Mouse (Mus musculus) cerebellum, adult (tissue): ENCODE results near the gene Grifin.

Experiments used
- ATAC-seq: cut with Nextera tagmentation; 2 replicates; pipeline ENCODE4 v1.9.2; 2017; ENCODE audit warnings: mild to moderate bottlenecking, moderate library complexity, mixed read lengths; ENCODE audit not compliant: insufficient number of reproducible peaks, low FRiP score, low TSS enrichment

Grifin gene

DNA sequence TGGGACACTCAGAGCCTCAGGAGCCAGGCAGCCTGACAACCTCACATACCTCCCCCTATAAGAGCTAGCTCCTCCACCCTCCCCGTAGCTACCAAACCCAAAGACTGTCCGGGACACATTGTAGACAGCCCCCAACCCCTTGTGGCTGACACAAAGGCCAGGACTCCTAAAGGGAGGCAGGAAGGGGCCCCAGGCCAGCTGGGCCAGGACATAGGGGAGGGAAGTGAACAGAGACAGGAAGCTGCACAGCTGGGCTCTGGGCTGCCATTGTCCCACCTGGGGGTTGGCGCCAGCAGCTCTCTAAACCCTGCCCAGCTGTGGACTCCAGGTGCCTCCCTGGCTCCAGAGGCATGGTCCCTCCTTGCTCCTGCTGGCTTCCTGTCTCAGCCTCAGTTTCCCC is 8.0 kb downstream of the Grifin start:
- no peak for ATAC-seq

DNA sequence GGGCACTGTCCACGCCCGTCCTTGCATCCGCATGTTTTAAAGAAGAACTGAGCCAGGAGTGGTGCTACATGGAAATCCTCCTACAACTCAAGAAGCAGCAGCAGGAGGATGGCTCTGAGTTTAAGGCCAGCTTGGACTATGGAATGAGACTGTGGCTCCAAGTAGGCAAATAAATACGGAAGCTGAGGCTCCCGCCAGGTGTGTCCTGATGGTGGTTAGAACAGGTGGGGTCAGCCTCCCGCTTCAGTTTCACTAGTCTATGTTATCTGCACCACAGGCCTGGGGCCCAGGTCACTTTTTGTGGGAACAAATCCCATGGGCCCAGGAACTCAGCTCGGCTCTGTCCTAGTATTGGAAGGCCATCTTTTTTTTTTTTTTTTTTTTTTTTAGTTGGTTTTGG is 11.2 kb downstream of the Grifin start:
- ATAC-seq = no peak

DNA sequence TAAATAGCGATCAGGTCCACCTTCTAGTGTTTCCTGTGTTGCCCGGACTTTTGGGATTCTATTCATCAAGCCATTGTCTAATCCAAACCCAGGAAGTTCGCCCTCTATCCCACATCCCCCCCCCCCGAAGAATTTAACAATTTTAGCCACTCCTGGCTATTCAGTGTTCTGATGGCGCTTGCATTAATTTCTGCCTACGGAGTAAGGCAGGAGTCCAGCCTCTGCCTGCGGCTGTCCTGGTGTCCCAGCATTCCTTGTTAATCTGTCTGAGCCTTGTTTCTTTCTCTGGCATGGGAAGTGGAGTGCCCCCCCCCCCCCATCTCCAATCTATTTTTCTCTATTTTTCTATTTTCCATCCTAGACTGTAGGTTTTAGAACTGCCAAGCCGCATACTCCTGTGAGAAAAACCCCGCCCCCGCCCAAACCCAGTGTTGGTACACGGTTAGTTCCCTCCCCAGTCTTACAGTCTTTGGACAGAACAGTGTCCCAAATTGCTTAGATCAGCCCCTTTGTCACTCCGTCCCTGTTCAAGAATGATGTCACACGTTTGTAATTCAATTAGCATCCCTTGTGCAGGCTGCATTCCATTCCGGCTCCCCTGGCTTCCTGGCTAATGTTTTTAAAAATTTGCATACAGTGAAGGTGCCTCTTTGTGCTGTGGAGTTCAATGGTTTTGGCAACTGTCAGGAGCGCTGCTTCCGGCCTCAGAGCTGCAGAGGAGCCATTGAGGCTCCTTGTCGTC is 15.4 kb downstream of the Grifin start:
- ATAC-seq = no peak

DNA sequence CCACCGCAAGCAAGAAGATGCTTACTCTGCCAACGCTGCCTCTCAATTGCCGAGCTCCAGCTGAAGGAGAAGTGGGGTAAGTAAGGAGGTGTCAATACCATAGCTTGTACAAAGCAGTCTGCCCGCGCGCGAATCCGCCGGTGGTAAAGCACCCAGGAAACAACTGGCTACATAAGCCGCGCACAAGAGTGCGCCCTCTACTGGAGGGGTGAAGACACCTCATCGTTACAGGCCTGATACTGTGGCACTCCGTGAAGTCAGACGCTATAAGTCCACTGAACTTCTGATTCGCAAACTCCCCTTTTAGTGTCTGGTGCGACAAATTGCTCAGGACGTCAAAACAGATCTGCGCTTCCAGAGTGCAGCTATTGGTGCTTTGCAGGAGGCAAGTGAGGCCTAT is 18.5 kb downstream of the Grifin start:
- ATAC-seq = no peak

DNA sequence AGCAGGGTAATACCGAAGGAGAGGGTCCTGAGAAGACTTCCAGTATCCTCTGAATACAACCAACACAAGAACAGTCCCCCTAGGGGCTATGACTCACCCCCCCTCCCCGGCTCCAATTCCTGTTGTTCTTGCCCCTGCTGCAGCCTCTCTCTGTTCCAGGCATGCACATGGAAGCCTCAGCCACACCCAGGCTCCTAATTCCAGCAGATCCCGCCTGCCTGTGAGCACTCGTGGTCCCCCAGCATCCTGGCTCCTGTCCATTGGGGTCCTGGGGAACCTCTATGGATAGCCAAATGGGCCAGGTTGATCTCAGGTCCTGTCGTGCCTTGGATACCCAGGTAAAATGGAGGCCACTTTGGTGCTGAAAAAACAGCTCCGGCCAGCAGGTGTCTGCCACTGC is 19.2 kb downstream of the Grifin start:
- no peak for ATAC-seq

DNA sequence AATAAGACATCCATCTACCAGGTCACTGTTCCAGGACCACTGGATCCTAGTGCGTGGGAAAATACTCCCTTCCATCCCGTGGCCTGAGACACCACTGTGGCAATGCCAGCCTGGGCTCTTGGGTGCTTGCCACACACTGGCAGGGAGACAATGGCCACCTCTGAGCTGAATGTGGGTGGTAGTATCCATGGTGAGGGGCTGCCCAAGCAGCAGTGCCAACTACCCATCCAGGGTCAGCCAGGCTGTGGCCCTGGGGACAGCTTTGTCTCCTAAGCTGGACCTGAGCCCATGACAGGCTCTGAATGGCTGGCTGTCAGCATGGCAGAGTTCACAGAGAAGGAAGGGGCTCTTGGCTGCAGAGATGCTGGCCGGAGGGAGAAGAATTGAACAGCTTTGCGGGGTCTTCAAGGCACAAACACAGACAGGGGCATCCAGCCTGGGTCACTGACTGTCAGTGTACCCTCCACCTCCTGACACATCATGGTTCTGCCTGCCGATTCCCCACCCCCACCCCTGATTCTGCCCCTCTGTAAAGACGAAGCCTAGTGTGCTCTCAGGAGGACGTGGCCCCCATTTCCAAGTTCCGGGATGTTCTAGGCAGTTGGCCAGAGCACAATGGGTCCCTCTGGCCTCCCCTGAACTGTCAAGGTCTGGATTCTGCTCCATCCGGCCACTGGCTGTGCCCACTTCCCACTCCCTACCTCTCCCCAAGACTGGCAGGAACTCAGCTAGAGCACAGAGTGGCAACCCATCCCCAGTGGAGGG is 21.9 kb downstream of the Grifin start:
- no peak; the same call in 1 of the 2 replicates for ATAC-seq

DNA sequence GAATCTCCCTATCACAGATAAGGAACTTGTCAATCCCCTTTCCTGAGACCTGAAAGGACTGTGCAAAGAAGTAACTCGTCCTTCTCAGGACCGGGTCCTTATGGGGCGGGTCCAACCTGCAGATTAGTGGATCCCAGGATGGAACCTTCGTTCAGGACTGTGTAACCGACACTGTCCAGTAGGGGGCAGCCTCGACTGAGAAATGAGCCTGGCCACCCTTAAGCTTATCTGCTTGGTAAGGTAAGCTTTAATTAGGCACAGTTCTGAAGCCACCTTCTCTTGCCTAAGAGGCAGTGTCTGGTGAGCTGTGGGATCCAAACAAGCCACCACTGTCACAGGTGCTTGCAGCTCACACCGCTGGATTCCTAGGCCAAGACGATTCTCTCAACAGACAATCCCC is 24.8 kb downstream of the Grifin start:
- ATAC-seq = no peak

DNA sequence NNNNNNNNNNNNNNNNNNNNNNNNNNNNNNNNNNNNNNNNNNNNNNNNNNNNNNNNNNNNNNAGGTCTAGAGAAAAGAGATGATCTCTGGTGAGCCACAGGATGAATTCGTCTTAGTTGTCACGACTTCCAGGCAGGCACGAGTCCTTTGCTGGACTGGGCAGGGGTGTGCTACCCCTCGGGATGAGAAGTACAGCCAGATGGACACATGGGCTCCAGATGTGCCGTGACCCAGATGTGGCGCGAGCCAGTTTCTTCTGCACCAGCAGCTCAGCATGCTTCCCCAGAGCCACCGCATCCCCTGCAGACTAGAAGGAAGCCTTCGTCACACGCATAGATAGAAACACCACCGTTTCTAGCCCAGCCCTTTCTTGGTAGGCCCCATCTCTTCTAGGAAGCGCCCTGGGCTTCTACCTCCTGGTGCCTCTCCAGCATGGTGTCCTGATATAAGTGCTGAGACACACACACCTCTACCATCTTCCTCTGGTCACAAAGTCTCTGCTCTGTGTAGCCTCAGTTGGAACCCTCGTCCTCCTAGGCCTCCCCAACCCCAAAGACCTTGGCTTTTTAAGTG is 26.7 kb downstream of the Grifin start:
- no peak for ATAC-seq

DNA sequence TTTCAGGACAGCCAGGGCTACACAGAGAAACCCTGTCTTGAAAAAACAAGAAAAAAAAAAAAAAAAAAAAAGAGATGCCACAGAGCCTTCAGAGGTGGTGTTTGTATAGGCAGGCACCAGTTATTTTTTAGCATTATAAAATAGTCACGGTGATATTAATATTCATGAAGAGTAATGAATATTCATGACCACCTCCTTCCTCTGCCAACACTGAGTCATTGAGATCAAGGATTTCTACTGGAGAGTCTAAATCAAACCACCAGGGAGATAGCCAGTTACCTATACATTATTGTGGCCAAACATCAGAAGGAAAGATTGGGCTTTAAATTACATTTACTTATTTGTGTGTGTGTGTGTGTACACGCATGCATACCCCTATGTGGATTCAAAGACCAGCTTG is 38.1 kb downstream of the Grifin start:
- ATAC-seq = no peak

DNA sequence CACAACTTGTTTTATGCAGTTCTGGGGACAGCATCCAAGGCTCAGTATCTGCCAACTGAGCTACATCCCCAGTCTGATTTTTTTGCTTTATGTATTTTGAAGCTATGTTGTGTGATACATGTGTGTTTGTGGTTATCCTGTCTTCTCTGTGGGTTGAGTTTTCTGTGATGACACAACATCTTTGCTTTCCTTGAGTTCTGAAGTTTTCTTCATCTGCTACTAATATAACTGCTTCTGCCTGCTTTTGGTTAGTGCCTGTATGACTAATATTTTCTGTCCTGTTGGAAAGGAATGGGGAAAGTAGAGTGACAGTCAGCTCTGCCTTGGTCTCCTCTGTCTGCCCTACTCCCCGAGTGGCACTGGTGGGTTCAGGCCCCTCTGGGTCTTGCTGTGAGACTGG is 43.7 kb downstream of the Grifin start:
- ATAC-seq = no peak

DNA sequence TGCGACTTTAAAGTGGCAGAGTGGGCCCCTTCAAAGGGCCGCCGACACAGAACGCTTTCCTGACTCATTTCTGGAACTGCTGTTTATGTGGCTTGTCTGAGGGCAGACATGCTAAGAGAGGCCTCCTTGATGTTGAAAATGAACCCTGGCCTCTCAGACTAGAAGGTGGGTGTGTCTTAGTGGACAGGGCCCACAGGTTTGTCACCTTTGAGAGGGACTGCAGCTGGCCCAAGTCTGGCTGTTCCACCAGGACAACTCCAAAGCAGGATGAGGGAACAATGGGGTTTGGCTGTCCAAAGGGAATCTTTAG is 47.0 kb downstream of the Grifin start:
- ATAC-seq = no peak

DNA sequence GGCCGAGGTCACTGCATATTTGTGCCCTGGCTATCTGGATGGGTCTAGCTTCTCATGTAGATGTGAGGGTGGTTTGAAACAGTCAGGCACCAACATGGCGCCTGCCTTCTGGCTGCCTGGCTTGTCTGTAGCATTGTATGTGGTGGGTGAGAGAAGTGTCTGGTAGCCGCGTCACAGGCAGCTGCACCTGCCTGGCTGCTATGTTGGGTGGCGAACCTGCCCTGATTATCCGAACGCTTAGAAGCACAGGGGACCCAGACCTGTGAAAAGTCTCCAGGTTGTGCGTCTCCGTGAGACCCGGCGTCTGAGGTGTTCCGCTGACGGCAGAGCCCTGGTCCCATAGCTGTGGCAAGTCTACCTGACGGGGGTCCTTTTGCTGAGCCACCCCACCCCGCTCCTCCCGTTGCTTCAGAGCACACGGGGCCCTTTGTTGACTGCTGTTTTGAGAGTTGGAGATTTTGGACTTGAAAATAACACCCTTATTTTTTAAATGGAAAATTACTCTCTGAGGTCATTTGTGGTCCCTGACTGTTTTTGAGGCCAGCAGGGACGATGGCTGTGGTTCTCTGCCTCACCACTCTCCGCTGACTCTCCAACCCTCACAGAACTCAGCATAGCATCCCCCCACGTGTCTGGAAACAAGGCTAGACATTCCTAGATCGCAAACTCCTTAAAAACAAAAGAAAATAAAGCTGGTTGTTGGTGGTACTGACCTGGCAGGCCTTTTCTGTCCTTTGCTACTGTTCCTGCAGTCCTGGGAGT is 47.5 kb downstream of the Grifin start:
- ATAC-seq = no peak

DNA sequence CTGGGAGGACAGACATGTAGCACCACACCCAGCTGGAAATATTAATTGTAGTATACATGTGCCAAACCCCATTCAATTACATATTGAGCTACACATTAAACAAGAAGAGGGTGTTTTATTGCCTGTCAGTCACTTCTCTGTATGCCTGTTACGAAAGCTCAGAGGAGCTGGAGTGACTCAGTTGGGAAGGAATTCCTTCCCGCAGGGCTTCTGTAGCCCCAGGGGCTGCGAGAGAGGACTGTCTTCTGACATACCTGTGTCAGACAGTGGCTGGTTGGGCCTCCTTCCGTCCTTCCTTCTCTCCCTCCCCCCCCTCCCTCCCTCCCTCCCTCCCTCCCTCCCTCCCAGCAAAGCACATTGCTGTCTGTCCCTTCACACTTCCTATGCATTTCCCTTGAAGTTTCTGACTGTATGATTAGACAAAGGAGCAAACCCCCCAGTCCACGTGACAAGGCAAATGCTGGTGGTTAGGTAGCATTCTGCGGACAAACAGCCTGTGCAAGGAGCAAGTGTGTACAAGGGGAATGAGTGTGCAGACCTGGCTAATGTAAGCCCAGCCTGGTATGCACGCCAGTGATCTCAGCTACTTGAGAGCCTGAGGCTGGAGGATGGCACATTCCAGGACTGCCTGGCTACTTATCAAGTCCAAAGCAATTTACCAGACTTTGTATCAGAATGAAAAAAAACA is 49.9 kb downstream of the Grifin start:
- no peak for ATAC-seq

DNA sequence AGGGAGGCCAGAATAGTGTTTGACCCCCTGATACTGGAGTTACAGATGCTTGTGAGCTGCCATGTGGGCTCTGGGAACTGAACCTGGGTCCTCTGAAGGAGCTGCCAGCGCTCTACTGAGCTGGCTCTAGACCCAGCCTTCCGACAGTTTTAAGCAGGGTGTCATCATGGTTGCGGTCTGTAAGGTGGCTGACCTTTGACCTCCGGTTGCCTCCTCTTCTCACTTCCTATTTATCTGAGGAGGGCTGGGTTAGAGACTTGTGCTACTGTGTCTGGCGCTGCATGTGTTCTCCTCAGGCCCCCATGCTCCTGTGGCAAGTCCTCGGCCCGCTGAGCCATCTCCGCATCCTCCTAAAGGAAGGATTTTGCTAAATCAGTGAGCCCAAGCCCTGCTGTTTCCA is 51.0 kb downstream of the Grifin start:
- no peak for ATAC-seq
